Mouse (Mus musculus) CH12.LX (cell line): ENCODE measurements around the gene Gm12216.

Experiments
- BHLHE40 ChIP-seq: IDR thresholded peaks from 2 replicates; pipeline ENCODE4 v1.6.1; 2011; ENCODE audit warnings: mild to moderate bottlenecking, low read depth, low read length, improper control_type of control experiment
- CTCF ChIP-seq, 2 experiments: IDR thresholded peaks in 1 of 2; conservative IDR thresholded peaks in 1 of 2; 2 replicates each; pipeline ENCODE4 v1.5.1; 2011 to 2012; ENCODE audit warnings: low read depth in 2 of 2, low read length in 2 of 2, improper control_type of control experiment in 1 of 2, inconsistent platforms in 1 of 2, mild to moderate bottlenecking in 1 of 2, moderate library complexity in 1 of 2
- JUND ChIP-seq: conservative IDR thresholded peaks from 2 replicates; pipeline ENCODE4 v1.6.1; 2011; ENCODE audit warnings: low read depth, low read length, improper control_type of control experiment
- MEF2A ChIP-seq: IDR thresholded peaks from 2 replicates; pipeline ENCODE4 v1.6.1; 2014; ENCODE audit warnings: low read depth, mild to moderate bottlenecking, inconsistent platforms, low read length, improper control_type of control experiment, borderline replicate concordance
- POLR2A ChIP-seq: IDR thresholded peaks from 2 replicates; pipeline ENCODE4 v1.6.1; 2011; ENCODE audit warnings: low read depth, mild to moderate bottlenecking, improper control_type of control experiment, low read length
- USF1 ChIP-seq: IDR thresholded peaks from 2 replicates; pipeline ENCODE4 v1.6.1; 2014; ENCODE audit warnings: low read depth, mild to moderate bottlenecking, inconsistent platforms, low read length, improper control_type of control experiment

DNA sequence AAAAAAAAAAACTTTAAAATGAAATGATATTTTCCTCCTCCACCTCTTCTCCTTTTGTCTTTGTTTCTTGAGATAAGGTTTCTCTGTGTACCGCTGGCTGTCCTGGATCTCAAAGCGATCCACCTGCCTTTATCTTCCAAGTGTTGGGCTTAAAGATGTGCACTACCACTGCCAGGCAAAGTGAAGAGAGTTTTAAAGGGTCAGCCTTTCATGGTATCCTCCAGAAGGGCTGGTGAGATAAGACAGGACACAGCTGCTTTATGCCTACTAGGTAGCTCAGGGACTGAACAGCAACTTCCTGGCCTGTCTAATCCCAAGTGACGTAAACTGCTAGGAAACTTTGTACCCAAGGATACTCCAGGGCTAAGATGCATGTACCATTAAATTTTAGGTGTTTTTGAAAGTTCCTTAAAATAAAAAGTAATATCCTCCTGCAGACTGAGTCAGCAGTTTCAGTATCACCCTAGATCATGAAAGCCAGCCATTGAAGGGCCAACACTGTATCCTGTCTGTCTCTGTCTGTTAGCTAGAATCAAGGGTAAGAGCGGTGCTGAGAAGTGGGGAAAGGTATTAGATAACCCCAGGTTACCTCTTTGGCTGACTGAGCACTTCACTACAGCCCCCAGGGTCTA lies 23.6 kb downstream of the Gm12216 start:
- TF ChIP-seq CTCF (conservative IDR thresholded peaks at IDR 0.05 in 1 of 2, IDR thresholded peaks at IDR 0.05 in 1 of 2; ENCODE audit: low read depth in 2 of 2, low read length in 2 of 2) (no peak), POLR2A (no peak), BHLHE40 (no peak), JUND (no peak), USF1 (no peak), MEF2A (no peak)
